Mouse (Mus musculus) CH12.LX (cell line): ENCODE results near the gene Mvp. TPM values are rescaled to one million over a fixed set of nuclear protein-coding genes. Genes with fewer than 3 reads are reported as not detected.

ENCODE experiments used
- DNase-seq: peaks from one replicate; pipeline ENCODE4 v3.0.0-alpha.2; 2013; ENCODE audit errors: extremely low read depth
- H3K27ac ChIP-seq: 2 replicates; pipeline ENCODE4 v1.5.1; 2012; ENCODE audit warnings: low read depth, mild to moderate bottlenecking, control low read depth, moderate library complexity; ENCODE audit not compliant: insufficient read depth
- H3K27me3 ChIP-seq: replicated peaks from 2 replicates; pipeline ENCODE3; 2012; ENCODE audit warnings: inconsistent platforms
- H3K36me3 ChIP-seq, 2 experiments: replicated peaks in 1 of 2; 2 replicates each; pipeline versions ENCODE3 to v1.6.1; 2012; ENCODE audit warnings: inconsistent platforms in 1 of 2, low read length in 1 of 2, mild to moderate bottlenecking in 1 of 2, mixed read lengths in 1 of 2, moderate library complexity in 1 of 2; ENCODE audit not compliant: control insufficient read depth in 1 of 2, insufficient read depth in 1 of 2
- H3K4me1 ChIP-seq, 2 experiments: 2 replicates each; pipeline ENCODE4 v1.6.1; 2012; ENCODE audit warnings: inconsistent platforms in 1 of 2, moderate library complexity in 1 of 2; ENCODE audit not compliant: insufficient read depth in 2 of 2, control insufficient read depth in 1 of 2
- H3K4me2 ChIP-seq: 2 replicates; pipeline ENCODE4 v1.6.1; 2012; ENCODE audit warnings: low read depth, mild to moderate bottlenecking, control low read depth; ENCODE audit not compliant: poor library complexity, insufficient read depth, severe bottlenecking
- H3K4me3 ChIP-seq, 3 experiments: fragments of 150-350 bp in 1 of 3; sonication (generic) in 1 of 3; replicated peaks in 1 of 3; 2 replicates each; pipeline versions ENCODE3 to v1.5.1; 2011 to 2012; ENCODE audit warnings: low read depth in 2 of 3, low read length in 2 of 3, mild to moderate bottlenecking in 2 of 3, moderate library complexity in 2 of 3, control low read depth in 1 of 3, improper control_type of control experiment in 1 of 3, inconsistent platforms in 1 of 3, mixed read lengths in 1 of 3; ENCODE audit not compliant: poor library complexity in 1 of 3
- H3K79me2 ChIP-seq: replicated peaks from 2 replicates; pipeline ENCODE4 v1.6.1; 2012; ENCODE audit warnings: mild to moderate bottlenecking, moderate library complexity; ENCODE audit not compliant: control insufficient read depth, poor library complexity, insufficient read depth, severe bottlenecking; ENCODE audit errors: extremely low read depth
- H3K9ac ChIP-seq: 2 replicates; pipeline ENCODE4 v1.6.1; 2012; ENCODE audit warnings: low read depth, mild to moderate bottlenecking, control low read depth, moderate library complexity; ENCODE audit not compliant: insufficient read depth
- H3K9me3 ChIP-seq: replicated peaks from 2 replicates; pipeline ENCODE3; 2012; ENCODE audit warnings: low read length, inconsistent platforms, mixed read lengths
- CHD1 ChIP-seq: IDR thresholded peaks from 2 replicates; pipeline ENCODE4 v1.6.1; 2012; ENCODE audit warnings: low read depth, low read length, improper control_type of control experiment, inconsistent platforms
- CHD2 ChIP-seq: IDR thresholded peaks from 2 replicates; pipeline ENCODE4 v1.6.1; 2011; ENCODE audit warnings: low read length, improper control_type of control experiment
- CTCF ChIP-seq, 2 experiments: IDR thresholded peaks in 1 of 2; conservative IDR thresholded peaks in 1 of 2; 2 replicates each; pipeline ENCODE4 v1.5.1; 2011 to 2012; ENCODE audit warnings: low read depth in 2 of 2, low read length in 2 of 2, improper control_type of control experiment in 1 of 2, inconsistent platforms in 1 of 2, mild to moderate bottlenecking in 1 of 2, moderate library complexity in 1 of 2
- E2F4 ChIP-seq: IDR thresholded peaks from 2 replicates; pipeline ENCODE4 v1.6.1; 2011; ENCODE audit warnings: low read depth, low read length, improper control_type of control experiment; ENCODE audit not compliant: insufficient replicate concordance
- EP300 ChIP-seq: IDR thresholded peaks from 2 replicates; pipeline ENCODE4 v1.6.1; 2011; ENCODE audit warnings: low read length, improper control_type of control experiment
- ETS1 ChIP-seq: conservative IDR thresholded peaks from 2 replicates; pipeline ENCODE4 v1.6.1; 2012; ENCODE audit warnings: low read depth, mild to moderate bottlenecking, inconsistent platforms, low read length, improper control_type of control experiment, moderate library complexity
- GABPA ChIP-seq: IDR thresholded peaks from 2 replicates; pipeline ENCODE4 v1.6.1; 2012; ENCODE audit warnings: low read depth, low read length, improper control_type of control experiment, inconsistent platforms; ENCODE audit not compliant: insufficient replicate concordance
- HCFC1 ChIP-seq: IDR thresholded peaks from 2 replicates; pipeline ENCODE4 v1.6.1; 2012; ENCODE audit warnings: low read depth, mild to moderate bottlenecking, inconsistent platforms, low read length, improper control_type of control experiment
- IRF4 ChIP-seq: IDR thresholded peaks from 2 replicates; pipeline ENCODE4 v1.6.1; 2014; ENCODE audit warnings: low read depth, mild to moderate bottlenecking, inconsistent platforms, low read length, improper control_type of control experiment
- JUN ChIP-seq: IDR thresholded peaks from 2 replicates; pipeline ENCODE4 v1.6.1; 2011; ENCODE audit warnings: low read depth, mild to moderate bottlenecking, low read length, improper control_type of control experiment, moderate library complexity; ENCODE audit not compliant: insufficient read depth
- JUND ChIP-seq: conservative IDR thresholded peaks from 2 replicates; pipeline ENCODE4 v1.6.1; 2011; ENCODE audit warnings: low read depth, low read length, improper control_type of control experiment
- MAX ChIP-seq: IDR thresholded peaks from 2 replicates; pipeline ENCODE4 v1.6.1; 2011; ENCODE audit warnings: low read length, improper control_type of control experiment
- MEF2A ChIP-seq: IDR thresholded peaks from 2 replicates; pipeline ENCODE4 v1.6.1; 2014; ENCODE audit warnings: low read depth, mild to moderate bottlenecking, inconsistent platforms, low read length, improper control_type of control experiment, borderline replicate concordance
- PAX5 ChIP-seq: IDR thresholded peaks from 2 replicates; pipeline ENCODE4 v1.6.1; 2012; ENCODE audit warnings: low read length, inconsistent platforms, mixed read lengths
- POLR2A ChIP-seq: IDR thresholded peaks from 2 replicates; pipeline ENCODE4 v1.6.1; 2011; ENCODE audit warnings: low read depth, mild to moderate bottlenecking, improper control_type of control experiment, low read length
- POLR2AphosphoS2 ChIP-seq: IDR thresholded peaks from 2 replicates; pipeline ENCODE4 v1.6.1; 2011; ENCODE audit warnings: low read depth, low read length, improper control_type of control experiment
- RAD21 ChIP-seq: IDR thresholded peaks from 2 replicates; pipeline ENCODE4 v1.6.1; 2011; ENCODE audit warnings: low read depth, mild to moderate bottlenecking, low read length, improper control_type of control experiment, moderate library complexity
- RCOR1 ChIP-seq: conservative IDR thresholded peaks from 2 replicates; pipeline ENCODE4 v1.6.1; 2012; ENCODE audit warnings: low read depth, mild to moderate bottlenecking, inconsistent platforms, low read length, improper control_type of control experiment
- SIN3A ChIP-seq: IDR thresholded peaks from 2 replicates; pipeline ENCODE4 v1.6.1; 2012; ENCODE audit warnings: low read length, improper control_type of control experiment, inconsistent platforms
- SMC3 ChIP-seq: IDR thresholded peaks from 2 replicates; pipeline ENCODE4 v1.6.1; 2011; ENCODE audit warnings: low read depth, low read length, improper control_type of control experiment
- TBP ChIP-seq: conservative IDR thresholded peaks from 2 replicates; pipeline ENCODE4 v1.6.1; 2011; ENCODE audit warnings: low read depth, low read length, improper control_type of control experiment
- TCF12 ChIP-seq: IDR thresholded peaks from 2 replicates; pipeline ENCODE4 v1.6.1; 2014; ENCODE audit warnings: low read depth, mild to moderate bottlenecking, inconsistent platforms, low read length, improper control_type of control experiment
- UBTF ChIP-seq: IDR thresholded peaks from 2 replicates; pipeline ENCODE4 v1.6.1; 2012; ENCODE audit warnings: low read depth, mild to moderate bottlenecking, inconsistent platforms, low read length, improper control_type of control experiment, moderate library complexity
- USF2 ChIP-seq: conservative IDR thresholded peaks from 2 replicates; pipeline ENCODE4 v1.6.1; 2011; ENCODE audit warnings: low read depth, low read length, improper control_type of control experiment
- ZC3H11A ChIP-seq: IDR thresholded peaks from 2 replicates; pipeline ENCODE4 v1.6.1; 2012; ENCODE audit warnings: low read depth, mild to moderate bottlenecking, inconsistent platforms, low read length, improper control_type of control experiment
- ZKSCAN1 ChIP-seq: IDR thresholded peaks from 2 replicates; pipeline ENCODE4 v1.6.1; 2012; ENCODE audit warnings: low read depth, inconsistent platforms, low read length, improper control_type of control experiment, borderline replicate concordance
- ZMIZ1 ChIP-seq: IDR thresholded peaks from 2 replicates; pipeline ENCODE4 v1.6.1; 2012; ENCODE audit warnings: low read depth, mild to moderate bottlenecking, inconsistent platforms, low read length, improper control_type of control experiment
- ZNF384 ChIP-seq: IDR thresholded peaks from 2 replicates; pipeline ENCODE4 v1.6.1; 2012; ENCODE audit warnings: low read depth, low read length, improper control_type of control experiment, inconsistent platforms
- dilution Hi-C: fragments of 300-500 bp; cut with MboI; formaldehyde crosslinking; loops from 2 replicates; pipeline ENCODE4 v1.14.3; 2020; ENCODE audit warnings: low sequenced_read_pairs; ENCODE audit not compliant: extremely low pct_unique_long_range_greater_than_20kb, extremely low pct_ligation_motif_present
- in situ Hi-C: fragments of 300-500 bp; cut with MboI; formaldehyde crosslinking; loops from 3 replicates; pipeline ENCODE4 v1.14.3; 2019; ENCODE audit warnings: low sequenced_read_pairs, low pct_ligation_motif_present, low pct_unique_long_range_greater_than_20kb, mixed read lengths
- polyA plus RNA-seq: library from polyadenylated mRNA; unstranded; fragments of >175 nt; gene quantifications from 2 replicates; pipeline ENCODE4 v1.2.1, GENCODE M21; 2012; ENCODE audit warnings: low read depth; ENCODE audit not compliant: insufficient read length
- total RNA-seq, 2 experiments: library from RNA; depleted of rRNA; stranded (reverse); fragments of 300-350 nt in 1 of 2; fragments of >200 nt in 1 of 2; gene quantifications; 2 replicates each; pipeline ENCODE4 v1.2.3; 2012 to 2014

The Mvp gene
- total and polyA plus RNA-seq, 3 experiments: 33.3 to 53.7 (median 52.1) TPM

GRCm38 (mm10) chr7:126976878-126977459 lies 37.5 kb downstream of the Mvp start:
- Histone ChIP-seq H3K4me2 (peak overlapping the region; percentile 76), H3K9me3 (no peaks in the 10 kb centered on the region), H3K4me3 (peak overlapping the region; percentile 76 to 98 (median 97)), H3K79me2 (peaks cover 17% of the 10 kb centered on the region), H3K9ac (peak overlapping the region; percentile 89), H3K36me3 (peaks cover 28 to 58% of the 10 kb centered on the region in 2 experiments), H3K4me1 (peaks cover 10 to 38% of the 10 kb centered on the region in 2 experiments), H3K27ac (no peak overlapping the region), H3K27me3 (no peaks in the 10 kb centered on the region)
- no peak for DNase-seq
- dilution Hi-C loops: no loop called here
- TF ChIP-seq HCFC1 (no peak), CHD1 (no peak), CTCF (conservative IDR thresholded peaks at IDR 0.05 in 1 of 2, IDR thresholded peaks at IDR 0.05 in 1 of 2; ENCODE audit: low read depth in 2 of 2, low read length in 2 of 2) (no peak), POLR2AphosphoS2 (no peak), JUN (no peak), ETS1 (no peak), MEF2A (no peak), ZNF384 (no peak), E2F4 (no peak), MAX (no peak)
- in situ Hi-C loops: loop anchor here (25.0 kb wide), 1 partner anchor 810 kb away; the partner anchor contains the start of genes Gm49388 and Setd1a

GRCm38 (mm10) chr7:126975950-126976866 lies 38.2 kb downstream of the Mvp start, which contains the start of gene Cdiptos:
Cdiptos (minus strand) TSS chr7:126976098.
- Histone ChIP-seq H3K9me3 (no peaks in the 10 kb centered on the region), H3K4me3 (peak within 1 kb of the TSS; percentile 76 to 98 (median 97)), H3K27ac (peak within 1 kb of the TSS; percentile 54; the same call in 1 of the 2 replicates), H3K4me1 (peaks cover 10 to 38% of the 10 kb centered on the region in 2 experiments), H3K36me3 (peaks cover 28 to 59% of the 10 kb centered on the region in 2 experiments), H3K9ac (peak within 1 kb of the TSS; percentile 89), H3K4me2 (peak within 1 kb of the TSS; percentile 76), H3K79me2 (peaks cover 17% of the 10 kb centered on the region), H3K27me3 (no peaks in the 10 kb centered on the region)
- dilution Hi-C loops: no loop called here
- peak; percentile 97 for DNase-seq
- in situ Hi-C loops: loop anchor here (25.0 kb wide), 1 partner anchor 811 kb away; the partner anchor contains the start of genes Gm49388 and Setd1a
- TF ChIP-seq USF2: no peak
- no peak for TF ChIP-seq ZKSCAN1
- TF ChIP-seq POLR2AphosphoS2: no peak
- TF ChIP-seq RCOR1: 0 out of 2 replicates have a peak, but pooled peaks have one; percentile 51
- peak; percentile 88 for TF ChIP-seq TCF12
- TF ChIP-seq EP300: no peak
- TF ChIP-seq ZC3H11A: no peak
- peak; percentile 64 for TF ChIP-seq ETS1
- TF ChIP-seq PAX5: no peak
- TF ChIP-seq RAD21: no peak
- peak; percentile 94 for TF ChIP-seq SIN3A
- peak; percentile 86 for TF ChIP-seq IRF4
- peak; percentile 86 for TF ChIP-seq GABPA
- TF ChIP-seq SMC3: peak; percentile 42
- 0 out of 2 replicates have a peak, but pooled peaks have one; percentile 51 for TF ChIP-seq UBTF
- TF ChIP-seq JUND: no peak
- peak; percentile 49 for TF ChIP-seq POLR2A
- no peak for TF ChIP-seq ZNF384
- TF ChIP-seq E2F4: no peak
- TF ChIP-seq HCFC1: peak; percentile 88
- TF ChIP-seq CTCF (conservative IDR thresholded peaks at IDR 0.05 in 1 of 2, IDR thresholded peaks at IDR 0.05 in 1 of 2; ENCODE audit: low read depth in 2 of 2, low read length in 2 of 2): peak; percentile 76 to 92
- TF ChIP-seq CHD2: peak; percentile 64; the same call in 1 of the 2 replicates
- TF ChIP-seq TBP: peak; percentile 60; the same call in 1 of the 2 replicates
- no peak for TF ChIP-seq ZMIZ1
